Mouse (Mus musculus): ENCODE measurements at regions not wholly inside any gene's neighbourhood (a gene's known extent, or its start where the extent isn't known, plus 50 kb on each side); places are given as distances from the start of the nearest gene placed in this dataset.

DNA sequence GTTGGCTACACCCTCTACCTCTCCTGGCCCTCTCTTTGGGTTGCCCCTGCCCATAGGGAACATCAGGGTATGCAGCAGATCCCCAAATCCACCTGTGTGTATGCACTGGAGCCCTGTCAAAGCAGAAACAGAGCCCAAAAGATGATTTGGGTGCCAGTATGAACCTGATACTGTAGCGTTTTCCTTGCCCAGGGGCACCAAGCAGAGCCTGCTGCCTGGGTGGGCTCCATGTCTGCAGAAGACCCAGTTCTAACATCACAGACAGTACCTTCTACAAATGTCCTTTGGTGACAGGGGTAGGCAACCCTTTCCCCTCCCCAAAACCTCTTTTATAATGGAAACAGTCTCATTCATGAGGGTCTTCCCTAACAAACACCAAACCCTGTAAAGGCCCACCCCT lies 472.5 kb downstream of the Rps24 start:
- no peak for TF ChIP-seq CTCF (conservative IDR thresholded peaks at IDR 0.05; ENCODE audit: low read length)
- TF ChIP-seq NANOG (IDR thresholded peaks at IDR 0.05; ENCODE audit: borderline replicate concordance, low read length): no peak
